8 mouse cellular contexts compared by ENCODE assay signal in the genomic region with DNA sequence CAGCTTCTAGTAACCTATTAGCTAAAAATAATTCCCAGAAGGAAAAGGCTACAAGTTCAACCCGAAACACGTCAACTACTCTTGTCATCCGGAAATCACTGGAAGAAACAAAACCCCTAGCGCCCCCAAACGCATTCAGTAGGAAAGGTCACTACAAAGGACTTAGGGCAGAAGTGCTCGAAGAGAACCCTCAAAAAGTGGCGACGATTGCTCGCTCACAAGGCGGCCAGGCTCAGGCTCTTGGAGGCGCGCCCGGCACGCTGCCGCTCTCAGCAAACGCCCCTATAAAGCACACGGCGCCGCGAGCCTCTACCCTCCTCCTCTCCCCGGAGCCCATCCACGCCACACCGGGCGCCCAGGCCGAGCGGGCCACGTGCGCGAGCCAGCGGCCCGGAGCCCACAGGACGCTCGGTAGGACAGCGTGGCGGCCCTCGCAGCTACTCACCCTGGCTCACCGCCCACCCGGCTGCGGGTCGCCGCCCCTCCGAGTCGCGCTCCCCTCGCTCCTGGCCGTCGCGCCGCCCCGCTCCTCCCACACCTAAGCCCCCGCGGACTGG. TPM values are rescaled to one million over a fixed set of nuclear protein-coding genes. Genes with fewer than 3 reads are reported as not detected.
DNase-seq lines count a peak whose midpoint lies in the region; ATAC-seq and TF ChIP-seq lines count a peak whose summit lies in the region.

No protein-coding gene starts in this region.

- H3K9me3 ChIP-seq in erythroblast, embryonic 14.5 days (ENCODE audit: control insufficient read depth, low read length) = no peaks in the 10 kb centered on the region
- no peaks in the 10 kb centered on the region for H3K9me3 ChIP-seq in stomach, embryonic 14.5 days (ENCODE audit: control insufficient read depth, low read depth, low read length)

- peak overlapping the region; percentile 91 for H3K9ac ChIP-seq in stomach, embryonic 14.5 days (replicated peaks; ENCODE audit: low read depth, low read length)

- peak overlapping the region; percentile 97 for H3K27ac ChIP-seq in layer of hippocampus, adult 2 months
- peak overlapping the region; percentile 98 for H3K27ac ChIP-seq in stomach, embryonic 14.5 days (ENCODE audit: low read length)

- peak; percentile 33 to 34 for DNase-seq in layer of hippocampus, adult 2 months (ENCODE audit: low spot score in 2 of 2)
- no peak for DNase-seq in layer of hippocampus, adult 9-10 months (ENCODE audit: low spot score)
- DNase-seq in adrenal gland, postnatal 14 days = peak; percentile 75
- DNase-seq in heart, postnatal 4 days = peak; percentile 73
- DNase-seq in left cerebral cortex, adult 11 months (ENCODE audit: low spot score) = peak; percentile 19
- DNase-seq in lung, postnatal 25 days (ENCODE audit: low spot score) = peak; percentile 67

- TF ChIP-seq CTCF in layer of hippocampus, adult 2 months (conservative IDR thresholded peaks at IDR 0.05) = peak; percentile 64

- peak; percentile 59; the same call in 1 of the 2 replicates for ATAC-seq in stomach, embryonic 14.5 days (ENCODE audit: insufficient number of reproducible peaks, insufficient read depth, low FRiP score, low read depth)

- H3K4me3 ChIP-seq in layer of hippocampus, adult 2 months = peak overlapping the region; percentile 95
- H3K4me3 ChIP-seq in erythroblast, embryonic 14.5 days (replicated peaks) = peak overlapping the region; percentile 100
- H3K4me3 ChIP-seq in stomach, embryonic 14.5 days (ENCODE audit: low read depth, low read length) = peak overlapping the region; percentile 94

- peaks cover 62% of the 10 kb centered on the region for H3K4me1 ChIP-seq in erythroblast, embryonic 14.5 days (ENCODE audit: control insufficient read depth)
- H3K4me1 ChIP-seq in stomach, embryonic 14.5 days (ENCODE audit: control insufficient read depth, insufficient read depth, low read length) = peaks cover 38% of the 10 kb centered on the region

- H3K27me3 ChIP-seq in erythroblast, embryonic 14.5 days (ENCODE audit: control insufficient read depth) = no peaks in the 10 kb centered on the region
- H3K27me3 ChIP-seq in stomach, embryonic 14.5 days (ENCODE audit: control insufficient read depth, insufficient read depth, low read length) = no peaks in the 10 kb centered on the region

- under 1% methylated on average over 40 of the region's 52 CpGs for WGBS in stomach, embryonic 14.5 days

- peaks cover 36% of the 10 kb centered on the region for H3K36me3 ChIP-seq in erythroblast, embryonic 14.5 days (ENCODE audit: control insufficient read depth)
- H3K36me3 ChIP-seq in stomach, embryonic 14.5 days (ENCODE audit: control insufficient read depth, insufficient read depth, low read length) = no peaks in the 10 kb centered on the region

- peak overlapping the region; percentile 67 for H3K4me2 ChIP-seq in stomach, embryonic 14.5 days (replicated peaks; ENCODE audit: low read depth, low read length)

RNA-seq across cellular contexts. Expression of a gene that starts 0.9 kb away (rescaled TPM):
- 10 to 100 TPM; 26.8 to 29.1 TPM for total RNA-seq in layer of hippocampus, adult 2 months (2021)
- total RNA-seq in adrenal gland, postnatal 14 days (2021) = 48.9 and 49.8 TPM in 2 replicates
- polyA plus RNA-seq in erythroblast, embryonic 14.5 days (2012) = 1.3 and 1.8 TPM in 2 replicates
- total RNA-seq in heart, postnatal 4 days (2021) = 10 to 100 TPM; 37.5 to 43.4 TPM
- polyA plus RNA-seq in stomach, embryonic 14.5 days (2014; fragmentation: Nextera tagmentation; extraction: Ambion mirVana) = 65.0 and 74.9 TPM in 2 replicates

RNA-seq across cellular contexts. Expression of a gene that starts 36.4 kb away (rescaled TPM):
- total RNA-seq in layer of hippocampus, adult 2 months (2021) = 10 to 100 TPM; 10.6 TPM
- total RNA-seq in adrenal gland, postnatal 14 days (2021) = 17.9 and 18.4 TPM in 2 replicates
- 15.0 and 24.8 TPM in 2 replicates for polyA plus RNA-seq in erythroblast, embryonic 14.5 days (2012)
- 10 to 100 TPM; 24.4 to 27.6 TPM for total RNA-seq in heart, postnatal 4 days (2021)
- polyA plus RNA-seq in stomach, embryonic 14.5 days (2014; fragmentation: Nextera tagmentation; extraction: Ambion mirVana) = 14.7 and 16.7 TPM in 2 replicates

RNA-seq across cellular contexts. Expression of a gene that starts 47.7 kb away (rescaled TPM):
- total RNA-seq in layer of hippocampus, adult 2 months (2021) = 10 to 100 TPM; 28.3 to 29.4 TPM
- 42.8 and 44.0 TPM in 2 replicates for total RNA-seq in adrenal gland, postnatal 14 days (2021)
- 0.26 and 0.32 TPM in 2 replicates for polyA plus RNA-seq in erythroblast, embryonic 14.5 days (2012)
- 10 to 100 TPM; 17.1 to 19.7 TPM for total RNA-seq in heart, postnatal 4 days (2021)
- 36.9 and 37.2 TPM in 2 replicates for polyA plus RNA-seq in stomach, embryonic 14.5 days (2014; fragmentation: Nextera tagmentation; extraction: Ambion mirVana)

RNA-seq across cellular contexts. Expression of a gene that starts 53.7 kb away (rescaled TPM):
- 10 to 100 TPM; 13.1 to 15.2 TPM for total RNA-seq in layer of hippocampus, adult 2 months (2021)
- 70.0 and 74.3 TPM in 2 replicates for total RNA-seq in adrenal gland, postnatal 14 days (2021)
- 59.8 and 102 TPM in 2 replicates for polyA plus RNA-seq in erythroblast, embryonic 14.5 days (2012)
- total RNA-seq in heart, postnatal 4 days (2021) = 10 to 100 TPM; 38.8 to 42.3 TPM
- polyA plus RNA-seq in stomach, embryonic 14.5 days (2014; fragmentation: Nextera tagmentation; extraction: Ambion mirVana) = 79.7 and 80.0 TPM in 2 replicates
